Mouse (Mus musculus): Measurements from ENCODE around the gene E130114P18Rik.

E130114P18Rik gene

GRCm38 (mm10) chr4:97696684-97697615, 80.9 kb downstream of the E130114P18Rik start:
- no peak for DNase-seq (ENCODE audit: low read depth, low spot score)

- DNase-seq (ENCODE audit: low read depth, low spot score): no peak
These were observed 82.4 kb downstream of the E130114P18Rik start for GRCm38 (mm10) chr4:97695414-97696040.

DNA sequence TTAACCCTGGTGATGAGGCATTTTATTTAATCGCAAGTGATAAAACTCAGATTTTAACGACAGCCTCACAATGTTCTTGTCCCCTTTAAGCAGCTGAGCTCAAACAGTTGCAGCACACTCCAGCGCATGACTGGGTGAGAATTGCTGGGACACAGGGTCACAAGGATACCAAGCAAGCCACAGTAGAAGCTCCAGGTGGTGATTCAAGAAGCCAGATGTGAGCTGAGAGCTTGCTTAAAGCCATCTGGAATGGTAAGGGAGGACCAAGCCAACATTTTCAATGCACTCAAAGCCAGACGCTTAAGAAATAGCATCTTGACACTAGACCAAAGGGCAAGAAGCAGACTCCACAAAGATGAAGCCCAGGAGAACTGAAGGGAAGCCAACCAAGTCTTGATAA, 83.9 kb downstream of the E130114P18Rik start:
- no peak for DNase-seq (ENCODE audit: low read depth, low spot score)

- no peak for DNase-seq (ENCODE audit: low read depth, low spot score)
These were observed 84.8 kb downstream of the E130114P18Rik start for GRCm38 (mm10) chr4:97693054-97693453.

DNA sequence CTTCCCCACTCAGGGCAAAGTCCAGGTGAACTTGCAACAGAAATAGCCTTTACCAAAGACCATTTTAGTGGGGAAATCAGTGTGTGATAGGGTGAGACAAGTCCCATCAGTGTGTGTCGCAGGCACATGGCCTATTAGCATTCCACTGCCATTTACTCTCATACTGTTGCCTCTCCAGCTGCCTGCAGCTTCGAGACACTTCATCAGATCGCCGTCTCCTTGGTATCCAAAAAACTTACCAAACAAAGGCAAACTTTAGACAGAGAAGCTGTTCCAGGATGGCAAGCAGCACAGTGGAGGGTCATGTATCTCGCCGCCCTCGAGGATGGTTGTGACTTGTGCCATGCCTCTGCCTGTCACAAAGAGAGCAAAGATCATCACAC, 87.5 kb downstream of the E130114P18Rik start:
- no peak for DNase-seq (ENCODE audit: low read depth, low spot score)

DNA sequence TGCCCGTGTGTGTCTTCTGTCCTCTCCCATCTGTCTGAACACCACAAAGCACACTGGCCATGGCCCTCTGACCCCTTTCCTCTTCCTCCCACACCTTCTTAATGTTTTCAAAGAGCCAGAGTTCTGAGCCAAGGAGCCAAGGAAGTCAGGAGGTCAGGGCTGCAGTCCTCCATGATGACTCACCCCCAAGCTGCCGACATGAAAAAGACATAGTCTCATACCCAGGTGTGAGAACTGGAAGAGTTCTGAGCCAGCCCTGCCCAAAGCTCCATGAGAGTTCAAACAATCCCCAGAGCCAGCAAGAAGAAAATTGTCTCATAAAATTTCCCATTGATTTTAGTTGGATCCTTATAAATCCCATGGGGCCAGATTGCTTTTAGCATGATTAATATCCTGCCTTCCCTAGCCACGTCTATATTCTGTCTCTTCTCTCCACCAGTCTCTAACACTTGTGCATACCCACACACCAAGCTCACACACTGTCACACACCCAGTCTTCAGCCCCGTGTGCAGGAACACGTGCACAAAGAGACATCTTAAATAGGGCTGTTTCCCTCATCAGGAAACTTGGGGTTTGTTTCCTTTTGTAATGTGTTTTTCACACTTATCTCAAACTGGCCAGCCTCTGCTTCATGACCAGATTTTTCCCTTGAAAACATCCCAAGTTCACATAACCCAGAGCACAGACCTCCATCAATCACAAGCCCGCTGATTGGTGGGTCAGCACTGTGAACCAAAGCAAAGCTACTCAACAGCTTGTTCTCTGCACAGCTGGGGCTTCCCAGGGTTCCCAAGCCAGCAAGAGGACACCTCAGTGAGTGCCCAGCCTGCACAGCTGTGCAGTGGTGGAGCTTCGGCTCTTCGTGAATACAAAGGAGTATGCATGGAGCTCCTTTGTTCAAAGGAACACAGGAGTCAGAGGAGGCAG, 88.2 kb downstream of the E130114P18Rik start:
- DNase-seq (ENCODE audit: low read depth, low spot score): no peak

GRCm38 (mm10) chr4:97686020-97686419, 91.9 kb downstream of the E130114P18Rik start:
- DNase-seq (ENCODE audit: low read depth, low spot score): no peak

DNA sequence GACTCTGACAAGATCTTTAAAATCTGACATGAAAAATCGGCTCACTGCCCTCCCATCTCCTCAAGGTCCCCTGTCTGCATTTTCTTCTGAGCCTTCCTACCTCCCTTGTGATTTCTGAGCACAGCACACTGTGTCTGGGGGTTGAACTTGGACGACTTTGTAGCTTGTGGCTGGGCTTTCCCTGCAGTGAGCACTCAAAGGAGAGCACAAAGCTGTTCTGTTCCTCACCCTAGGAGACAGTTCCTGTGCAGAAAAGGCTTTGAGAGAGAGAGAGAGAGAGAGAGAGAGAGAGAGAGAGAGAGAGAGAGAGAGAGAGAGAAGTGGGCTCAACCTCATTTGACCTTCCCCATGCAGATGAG, 101.3 kb downstream of the E130114P18Rik start:
- no peak for DNase-seq (ENCODE audit: low read depth, low spot score)

GRCm38 (mm10) chr4:97675741-97676578, 101.9 kb downstream of the E130114P18Rik start:
- no peak for DNase-seq (ENCODE audit: low read depth, low spot score)

- DNase-seq (ENCODE audit: low read depth, low spot score): no peak
These were observed 103.9 kb downstream of the E130114P18Rik start for GRCm38 (mm10) chr4:97673854-97674510.

- DNase-seq (ENCODE audit: low read depth, low spot score): no peak
These were observed 105.4 kb downstream of the E130114P18Rik start for GRCm38 (mm10) chr4:97672501-97672900.

- no peak for DNase-seq (ENCODE audit: low read depth, low spot score)
These were observed 106.0 kb downstream of the E130114P18Rik start for GRCm38 (mm10) chr4:97671911-97672310.

- DNase-seq (ENCODE audit: low read depth, low spot score): no peak
These were observed 107.5 kb downstream of the E130114P18Rik start for GRCm38 (mm10) chr4:97670418-97670817.

DNA sequence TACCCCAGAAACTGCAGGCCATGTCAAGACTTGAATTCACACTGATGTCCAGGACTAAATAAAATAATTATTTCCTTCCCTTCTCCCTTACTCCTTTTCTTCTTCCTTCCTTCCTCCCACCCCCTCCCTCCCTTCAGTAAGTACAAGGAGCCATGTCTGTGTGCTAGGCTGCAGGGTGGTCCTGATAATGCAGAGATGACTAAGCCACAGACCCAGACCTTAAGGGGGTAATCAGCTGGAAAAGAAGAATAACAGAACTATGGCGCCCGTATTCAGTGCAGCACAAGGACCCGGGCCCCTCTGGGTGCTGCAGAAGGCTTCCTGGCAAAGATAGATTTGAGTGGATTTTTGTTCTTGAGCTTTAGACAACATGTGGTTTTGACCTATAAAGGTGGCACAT, 108.1 kb downstream of the E130114P18Rik start:
- DNase-seq (ENCODE audit: low read depth, low spot score): no peak

- DNase-seq (ENCODE audit: low read depth, low spot score): no peak
These were observed 112.5 kb downstream of the E130114P18Rik start for GRCm38 (mm10) chr4:97665428-97665755.

DNA sequence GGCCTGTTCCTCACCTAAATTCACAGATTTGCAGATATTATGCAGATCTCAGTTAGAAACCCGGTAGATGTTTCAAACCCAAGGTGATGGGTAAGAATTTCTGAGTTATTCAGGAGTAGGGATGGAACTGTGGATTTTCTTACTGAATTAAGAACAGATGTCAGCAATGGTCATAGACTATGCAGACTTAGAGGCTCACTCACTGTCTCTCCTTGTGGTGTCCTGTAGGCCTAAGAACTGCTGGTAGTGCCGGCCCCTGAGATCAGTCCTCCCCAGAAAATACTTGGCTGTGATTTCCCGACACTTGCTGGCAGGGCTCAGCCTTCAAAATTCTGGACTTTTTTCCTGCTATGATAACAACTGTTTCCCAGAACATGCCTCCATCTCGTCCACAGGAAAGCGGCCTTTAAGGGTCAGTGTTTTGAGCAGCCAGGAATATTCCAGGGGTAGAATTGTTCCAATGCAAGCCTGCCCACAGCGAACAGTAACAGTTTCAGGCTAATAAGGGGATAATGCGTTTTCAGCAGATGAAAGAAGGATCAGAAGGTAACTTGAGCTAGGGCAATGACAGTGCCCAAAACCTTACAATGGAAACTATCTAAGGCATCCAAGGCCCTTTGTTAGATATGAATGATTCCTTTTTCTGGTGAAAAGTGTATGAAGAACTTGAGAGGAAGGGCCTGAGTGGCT, 113.0 kb downstream of the E130114P18Rik start:
- DNase-seq (ENCODE audit: low read depth, low spot score): no peak

DNA sequence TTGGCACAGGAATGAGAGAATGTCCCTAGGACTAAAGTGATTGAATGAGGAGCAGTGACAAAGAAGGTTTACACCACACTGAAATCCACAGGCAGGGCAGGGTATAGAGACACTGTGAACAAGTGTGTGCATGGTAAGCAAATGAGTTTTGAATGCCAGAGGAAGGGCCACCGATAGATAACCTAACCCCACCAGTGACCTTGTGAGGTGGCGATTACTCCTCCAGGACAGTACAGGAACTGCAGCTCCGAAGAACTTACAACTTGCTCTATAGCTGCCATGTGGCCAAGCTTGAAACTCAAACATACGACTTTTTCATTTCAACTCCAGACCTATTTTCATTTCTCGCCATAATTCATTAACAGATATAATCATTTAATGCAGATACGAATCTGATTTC, 114.0 kb downstream of the E130114P18Rik start:
- DNase-seq (ENCODE audit: low read depth, low spot score): no peak

GRCm38 (mm10) chr4:97662841-97663240, 115.0 kb downstream of the E130114P18Rik start:
- DNase-seq (ENCODE audit: low read depth, low spot score): no peak

GRCm38 (mm10) chr4:97661611-97662273, 116.1 kb downstream of the E130114P18Rik start:
- DNase-seq (ENCODE audit: low read depth, low spot score): no peak
